Mouse (Mus musculus): ENCODE data around the gene Relt. TPM values are rescaled to one million over a fixed set of nuclear protein-coding genes. Genes with fewer than 3 reads are reported as not detected.

Relt gene
- total RNA-seq, 1 experiment, result 16.1 TPM

DNA sequence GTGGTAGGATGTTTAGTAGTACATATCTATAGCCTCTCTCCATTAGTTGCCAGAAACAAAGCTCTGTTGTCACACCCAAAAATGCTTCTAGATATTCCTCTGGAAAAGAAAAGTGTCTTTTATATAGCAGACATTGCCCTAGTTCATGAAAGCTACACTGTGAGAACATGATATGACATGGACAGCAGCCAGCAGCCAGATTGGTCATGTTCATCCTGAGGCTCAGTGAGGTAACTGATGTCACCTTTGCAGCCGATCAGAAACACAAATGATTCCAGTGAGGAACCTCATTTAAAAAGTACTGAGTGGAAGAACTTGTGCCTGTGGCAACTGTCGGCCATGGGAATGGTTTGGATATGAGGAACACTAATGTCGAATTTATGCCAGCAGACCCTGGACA lies 38.6 kb downstream of the Relt start:
- Histone ChIP-seq H3K9ac (ENCODE audit: insufficient read depth, low read depth, low read length, poor library complexity, severe bottlenecking) (no peak overlapping the region), H3K4me1 (ENCODE audit: control insufficient read depth in 2 of 2, insufficient read depth in 2 of 2, low read length in 2 of 2, poor library complexity in 1 of 2) (no peaks in the 10 kb centered on the region; a peak in 1 of 4 replicates), H3K9me3 (ENCODE audit: control insufficient read depth, insufficient read depth, low read depth, low read length) (peaks cover 2% of the 10 kb centered on the region; the same call in 1 of the 2 replicates), H3K4me3 (ENCODE audit: insufficient read depth in 1 of 2, low read depth in 1 of 2, low read length in 2 of 2, poor library complexity in 1 of 2, severe bottlenecking in 1 of 2) (no peak overlapping the region), H3K27ac (ENCODE audit: insufficient read depth, low read depth, low read length, poor library complexity, severe bottlenecking) (no peak overlapping the region), H3K36me3 (ENCODE audit: control insufficient read depth, insufficient read depth, low read length, poor library complexity, severe bottlenecking) (peaks cover 5% of the 10 kb centered on the region)
- DNase-seq (ENCODE audit: low read depth, low spot score), result no peak
- in situ Hi-C loops (cut with MboI; ENCODE audit: low sequenced_read_pairs in 2 of 2, unreplicated experiment in 2 of 2), result no loop called here
- no peak for TF ChIP-seq CHD2 (IDR thresholded peaks at IDR 0.05; ENCODE audit: low read depth, low read length)
- TF ChIP-seq ZNF384 (IDR thresholded peaks at IDR 0.05; ENCODE audit: low read depth, low read length), result no peak
- no peak for TF ChIP-seq MAFK (IDR thresholded peaks at IDR 0.05; ENCODE audit: insufficient read depth, low read depth, low read length)
- TF ChIP-seq ZC3H11A (IDR thresholded peaks at IDR 0.05; ENCODE audit: borderline replicate concordance, low read depth, low read length), result no peak
- no peak for TF ChIP-seq HCFC1 (IDR thresholded peaks at IDR 0.05; ENCODE audit: borderline replicate concordance, insufficient read depth, low read length)

DNA sequence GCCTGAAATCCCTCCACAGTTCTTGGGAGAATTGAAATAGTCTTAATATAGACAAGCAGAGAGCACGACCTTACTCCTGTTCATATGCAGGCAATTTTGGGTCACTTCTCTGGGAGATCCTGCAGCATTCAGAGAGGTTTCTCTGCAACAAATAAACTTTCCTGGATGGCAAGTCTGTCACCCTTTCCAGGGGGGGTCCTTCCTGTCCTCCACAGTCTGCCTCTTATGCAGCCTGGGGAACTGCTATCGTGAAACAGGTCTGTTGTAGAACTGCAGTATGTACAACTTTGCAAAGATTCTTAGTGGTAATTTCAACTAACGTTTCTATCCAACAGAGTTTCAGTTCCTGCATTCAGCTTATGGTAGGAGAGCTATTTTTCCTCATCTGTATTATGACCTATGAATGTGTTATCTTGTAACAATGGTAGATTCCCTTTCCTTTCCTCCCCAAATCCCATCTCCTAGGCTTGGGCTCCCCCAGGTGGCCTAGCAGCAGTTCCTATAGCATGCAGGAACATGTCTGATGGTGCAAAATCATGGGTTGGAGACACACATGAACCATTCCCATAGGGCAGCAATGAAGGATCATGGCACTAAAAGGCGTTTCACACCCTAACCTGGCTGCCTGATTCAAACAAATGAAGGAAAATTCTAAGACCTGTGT lies 44.7 kb downstream of the Relt start:
- no peak for DNase-seq (ENCODE audit: low read depth, low spot score)
- Histone ChIP-seq H3K4me3 (ENCODE audit: insufficient read depth in 1 of 2, low read depth in 1 of 2, low read length in 2 of 2, poor library complexity in 1 of 2, severe bottlenecking in 1 of 2) (no peak overlapping the region), H3K9ac (ENCODE audit: insufficient read depth, low read depth, low read length, poor library complexity, severe bottlenecking) (no peak overlapping the region)

DNA sequence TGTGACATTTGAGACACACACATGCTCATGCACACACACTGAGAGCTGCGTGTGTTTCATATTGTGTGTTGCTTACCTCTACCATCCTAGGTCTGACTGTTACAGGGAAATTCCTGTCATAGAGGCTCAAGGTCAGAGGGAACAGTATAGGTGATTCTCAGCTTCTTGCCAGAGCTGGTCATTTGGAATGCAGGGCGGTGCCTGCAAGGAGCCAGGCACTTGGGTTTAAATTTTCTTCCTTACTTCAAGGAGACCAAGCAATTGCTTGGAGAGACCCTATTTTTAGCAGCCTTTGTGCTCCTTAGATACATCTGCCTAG lies 45.8 kb downstream of the Relt start:
- H3K9me3 ChIP-seq (ENCODE audit: control insufficient read depth, insufficient read depth, low read depth, low read length), result peaks cover 2% of the 10 kb centered on the region; the same call in 1 of the 2 replicates
- in situ Hi-C loops (cut with MboI; ENCODE audit: low sequenced_read_pairs in 2 of 2, unreplicated experiment in 2 of 2), result no loop called here
- H3K27ac ChIP-seq (ENCODE audit: insufficient read depth, low read depth, low read length, poor library complexity, severe bottlenecking), result peak overlapping the region; percentile 14; the same call in 1 of the 2 replicates
- peaks cover 3% of the 10 kb centered on the region; the same call in 1 of the 2 replicates for H3K36me3 ChIP-seq (ENCODE audit: control insufficient read depth, insufficient read depth, low read length, poor library complexity, severe bottlenecking)
- TF ChIP-seq ZC3H11A (IDR thresholded peaks at IDR 0.05; ENCODE audit: borderline replicate concordance, low read depth, low read length) (no peak), ZNF384 (IDR thresholded peaks at IDR 0.05; ENCODE audit: low read depth, low read length) (no peak), CHD2 (IDR thresholded peaks at IDR 0.05; ENCODE audit: low read depth, low read length) (peak; percentile 33; the same call in 1 of the 2 replicates), HCFC1 (IDR thresholded peaks at IDR 0.05; ENCODE audit: borderline replicate concordance, insufficient read depth, low read length) (no peak), MAFK (IDR thresholded peaks at IDR 0.05; ENCODE audit: insufficient read depth, low read depth, low read length) (no peak)
- H3K4me1 ChIP-seq (ENCODE audit: control insufficient read depth in 2 of 2, insufficient read depth in 2 of 2, low read length in 2 of 2, poor library complexity in 1 of 2), result peaks cover 8 to 13% of the 10 kb centered on the region in 2 experiments
- no peak overlapping the region for H3K9ac ChIP-seq (ENCODE audit: insufficient read depth, low read depth, low read length, poor library complexity, severe bottlenecking)
- peak; percentile 25 for DNase-seq (ENCODE audit: low read depth, low spot score)
- H3K4me3 ChIP-seq (ENCODE audit: insufficient read depth in 1 of 2, low read depth in 1 of 2, low read length in 2 of 2, poor library complexity in 1 of 2, severe bottlenecking in 1 of 2), result no peak overlapping the region

More for the DNA sequence above, 44.7 kb downstream of the Relt start:
- Histone ChIP-seq H3K4me1 (ENCODE audit: control insufficient read depth in 2 of 2, insufficient read depth in 2 of 2, low read length in 2 of 2, poor library complexity in 1 of 2) (peaks cover 8 to 13% of the 10 kb centered on the region in 2 experiments), H3K36me3 (ENCODE audit: control insufficient read depth, insufficient read depth, low read length, poor library complexity, severe bottlenecking) (peaks cover 3% of the 10 kb centered on the region; the same call in 1 of the 2 replicates), H3K9me3 (ENCODE audit: control insufficient read depth, insufficient read depth, low read depth, low read length) (peaks cover 2% of the 10 kb centered on the region; the same call in 1 of the 2 replicates), H3K27ac (ENCODE audit: insufficient read depth, low read depth, low read length, poor library complexity, severe bottlenecking) (no peak overlapping the region; the same call in 1 of the 2 replicates)
- in situ Hi-C loops (cut with MboI; ENCODE audit: low sequenced_read_pairs in 2 of 2, unreplicated experiment in 2 of 2), result no loop called here
- TF ChIP-seq ZNF384 (IDR thresholded peaks at IDR 0.05; ENCODE audit: low read depth, low read length), result no peak
- TF ChIP-seq CHD2 (IDR thresholded peaks at IDR 0.05; ENCODE audit: low read depth, low read length), result no peak
- TF ChIP-seq HCFC1 (IDR thresholded peaks at IDR 0.05; ENCODE audit: borderline replicate concordance, insufficient read depth, low read length), result no peak
- no peak for TF ChIP-seq MAFK (IDR thresholded peaks at IDR 0.05; ENCODE audit: insufficient read depth, low read depth, low read length)
- TF ChIP-seq ZC3H11A (IDR thresholded peaks at IDR 0.05; ENCODE audit: borderline replicate concordance, low read depth, low read length), result no peak

- in situ Hi-C loops (cut with MboI; ENCODE audit: low sequenced_read_pairs in 2 of 2, unreplicated experiment in 2 of 2), result no loop called here
- Histone ChIP-seq H3K4me3 (ENCODE audit: insufficient read depth in 1 of 2, low read depth in 1 of 2, low read length in 2 of 2, poor library complexity in 1 of 2, severe bottlenecking in 1 of 2) (no peak overlapping the region), H3K27ac (ENCODE audit: insufficient read depth, low read depth, low read length, poor library complexity, severe bottlenecking) (peak overlapping the region; percentile 56; the same call in 1 of the 2 replicates), H3K9ac (ENCODE audit: insufficient read depth, low read depth, low read length, poor library complexity, severe bottlenecking) (no peak overlapping the region), H3K4me1 (ENCODE audit: control insufficient read depth in 2 of 2, insufficient read depth in 2 of 2, low read length in 2 of 2, poor library complexity in 1 of 2) (peaks cover 8 to 13% of the 10 kb centered on the region in 2 experiments), H3K9me3 (ENCODE audit: control insufficient read depth, insufficient read depth, low read depth, low read length) (peaks cover 2% of the 10 kb centered on the region; the same call in 1 of the 2 replicates), H3K36me3 (ENCODE audit: control insufficient read depth, insufficient read depth, low read length, poor library complexity, severe bottlenecking) (peaks cover 3% of the 10 kb centered on the region; the same call in 1 of the 2 replicates)
- DNase-seq (ENCODE audit: low read depth, low spot score), result no peak
- TF ChIP-seq CHD2 (IDR thresholded peaks at IDR 0.05; ENCODE audit: low read depth, low read length), result no peak
- TF ChIP-seq ZC3H11A (IDR thresholded peaks at IDR 0.05; ENCODE audit: borderline replicate concordance, low read depth, low read length), result no peak
- no peak for TF ChIP-seq HCFC1 (IDR thresholded peaks at IDR 0.05; ENCODE audit: borderline replicate concordance, insufficient read depth, low read length)
- TF ChIP-seq ZNF384 (IDR thresholded peaks at IDR 0.05; ENCODE audit: low read depth, low read length), result no peak
- TF ChIP-seq MAFK (IDR thresholded peaks at IDR 0.05; ENCODE audit: insufficient read depth, low read depth, low read length), result no peak
These were observed 46.3 kb downstream of the Relt start for GRCm38 (mm10) chr7:100816759-100817441.
